Mouse (Mus musculus): ENCODE data around the gene Cachd1.

The Cachd1 gene

DNA sequence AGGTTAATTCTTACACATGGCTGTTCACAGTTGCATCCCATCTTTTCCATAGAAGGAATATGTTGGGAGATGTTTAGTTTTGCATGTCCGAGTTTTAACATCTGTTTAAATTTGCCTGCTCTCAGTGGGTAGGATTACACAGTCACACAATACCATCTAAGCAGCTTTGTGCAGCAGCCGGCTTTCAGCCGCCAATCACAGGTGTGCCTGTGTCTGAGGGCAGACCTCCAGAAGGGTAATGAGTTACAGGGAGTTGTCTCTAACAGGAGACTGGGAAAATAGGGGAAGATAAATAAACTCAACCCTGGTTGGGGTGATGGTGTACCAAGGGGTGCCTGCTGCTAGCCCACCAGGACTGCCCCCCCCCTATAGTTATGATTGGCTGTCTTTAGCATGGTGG lies 299.9 kb downstream of the Cachd1 start:
- DNase-seq: no peak

Data from cerebellum, adult 9-10 months (tissue).